Mouse (Mus musculus) left cerebral cortex, adult 2 months (tissue): Measurements from ENCODE around the gene Slc35a5. TPM values are rescaled to one million over a fixed set of nuclear protein-coding genes. Genes with fewer than 3 reads are reported as not detected.

Experiments
- DNase-seq, 2 experiments: peaks; one replicate each; pipeline ENCODE4 v3.0.0; 2021 to 2022; ENCODE audit warnings: low spot score in 2 of 2, mixed read lengths in 1 of 2; ENCODE audit errors: extremely low spot score in 1 of 2
- H3K27ac ChIP-seq: fragments of 200-600 bp; 2 replicates; pipeline ENCODE4 v1.8.1; 2022
- H3K4me3 ChIP-seq: fragments of 200-600 bp; 2 replicates; pipeline ENCODE4 v1.8.1; 2022
- CTCF ChIP-seq: fragments of 200-600 bp; IDR thresholded peaks from 2 replicates; pipeline ENCODE4 v1.8.1; 2022; ENCODE audit warnings: antibody characterized with exemption, mild to moderate bottlenecking, moderate library complexity
- intact Hi-C: fragments of 180-260 bp; cut with DNase I; formaldehyde crosslinking; loops from one replicate; pipeline ENCODE4 v1.15.1; 2025
- long read RNA-seq, 2 experiments: library from polyadenylated mRNA; stranded (forward); transcript quantifications; one replicate each; pipeline ENCODE4 v2.0.0; 2021; ENCODE audit warnings: borderline mapping rate in 2 of 2
- total RNA-seq, 2 experiments: library from RNA; stranded (reverse); gene quantifications; 2 replicates each; pipeline ENCODE4 v1.2.3; 2021

Slc35a5 gene
- 10 to 100 TPM; 43.7 to 51.8 TPM for total RNA-seq
- long read RNA-seq, experiment 1, full-length matches to known transcripts, result 56 of 69 reads
- long read RNA-seq, experiment 1, partial matches to known transcripts, result 0 of 69 reads
- long read RNA-seq, experiment 1, other reads (novel, unspliced or antisense), result 13 of 69 reads
- long read RNA-seq, experiment 2, full-length matches to known transcripts, result 30 of 35 reads
- long read RNA-seq, experiment 2, partial matches to known transcripts, result 1 of 35 reads
- long read RNA-seq, experiment 2, other reads (novel, unspliced or antisense), result 4 of 35 reads

DNA sequence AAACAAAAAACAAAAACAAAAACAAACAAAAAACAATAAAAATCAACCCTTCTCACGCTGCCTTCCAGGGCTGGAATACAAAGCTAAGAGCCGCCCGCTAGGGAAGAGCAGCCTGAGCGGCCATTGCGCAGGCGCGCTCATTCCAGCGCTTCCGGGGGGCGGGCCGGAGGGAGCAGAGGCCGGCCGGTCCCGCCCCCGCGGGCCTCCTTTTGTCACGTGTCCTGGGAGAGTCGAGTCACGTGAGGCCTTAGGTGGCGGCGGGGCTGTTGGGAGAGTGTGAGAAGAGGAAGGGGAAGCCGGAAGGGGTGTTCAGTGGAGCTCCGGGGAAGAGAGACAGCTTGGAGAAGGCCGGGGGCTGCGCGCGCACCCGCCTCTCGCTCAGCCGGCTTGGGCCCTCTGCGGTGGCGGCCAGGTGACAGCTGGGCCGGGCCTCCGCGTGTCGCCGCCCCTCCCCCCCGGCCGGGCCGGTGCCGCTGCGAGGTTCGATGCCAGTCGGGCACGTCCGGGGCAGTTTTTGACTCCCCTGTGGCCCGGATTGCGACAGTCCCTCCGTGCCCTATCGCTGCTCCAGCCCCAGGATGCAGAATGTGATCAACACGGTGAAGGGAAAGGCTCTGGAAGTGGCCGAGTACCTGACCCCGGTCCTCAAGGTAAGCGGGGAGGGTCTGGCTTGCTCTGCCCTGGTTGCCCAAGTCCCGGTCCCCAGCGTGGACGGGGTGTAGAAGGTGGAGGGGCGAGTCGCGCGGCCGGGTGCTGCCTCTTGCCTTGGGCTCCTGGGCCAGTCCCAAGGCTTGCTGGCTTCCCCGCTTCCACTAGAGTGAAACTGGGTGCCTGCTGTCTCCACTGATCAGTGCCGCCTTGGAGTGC is at the start of gene Slc35a5, which contains the start of gene Atg3:
Slc35a5 (minus strand) TSS at position 185 of the 867 bp plus-strand sequence.
Atg3 (plus strand) TSS at position 264 of the 867 bp plus-strand sequence.
- intact Hi-C loops, result no loop called here
- DNase-seq, result peak; percentile 93 to 95
- Histone ChIP-seq H3K4me3 (peak within 1 kb of the TSS; percentile 92), H3K27ac (peak within 1 kb of the TSS; percentile 96)
- no peak; the same call in 1 of the 2 replicates for TF ChIP-seq CTCF

DNA sequence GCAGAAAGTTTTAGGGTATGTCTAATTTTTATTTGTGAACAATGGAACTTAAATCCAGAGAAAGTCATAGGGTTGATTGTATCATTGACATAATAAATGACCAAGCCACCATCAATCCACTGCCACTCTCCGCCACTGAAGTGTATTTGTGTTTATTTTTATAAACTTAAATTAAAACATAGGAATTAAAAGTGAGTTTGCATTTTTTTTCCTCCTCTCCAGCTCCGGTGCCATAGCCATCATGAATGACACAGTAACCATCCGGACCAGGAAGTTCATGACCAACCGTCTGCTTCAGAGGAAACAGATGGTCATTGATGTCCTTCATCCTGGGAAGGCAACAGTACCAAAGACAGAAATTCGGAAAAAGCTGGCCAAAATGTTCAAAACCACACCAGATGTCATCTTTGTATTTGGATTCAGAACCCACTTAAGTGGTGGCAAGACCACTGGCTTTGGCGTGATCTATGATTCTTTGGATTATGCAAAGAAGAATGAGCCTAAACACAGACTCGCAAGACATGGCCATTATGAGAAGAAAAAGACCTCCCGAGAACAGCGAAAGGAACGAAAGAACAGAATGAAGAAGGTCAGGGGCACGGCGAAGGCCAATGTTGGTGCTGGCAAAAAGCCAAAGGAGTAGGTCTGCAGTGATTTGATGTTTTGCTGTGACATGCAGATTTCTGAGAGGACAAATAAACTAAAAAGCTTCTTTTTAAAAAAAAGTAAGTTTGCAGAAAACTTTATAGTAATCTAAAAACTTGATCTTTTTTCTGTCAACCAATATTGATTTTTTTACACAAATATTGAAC is 46.6 kb upstream of the Slc35a5 start:
- Histone ChIP-seq H3K4me3 (no peak overlapping the region), H3K27ac (no peak overlapping the region)
- TF ChIP-seq CTCF, result no peak
- no peak for DNase-seq
- intact Hi-C loops, result no loop called here

DNA sequence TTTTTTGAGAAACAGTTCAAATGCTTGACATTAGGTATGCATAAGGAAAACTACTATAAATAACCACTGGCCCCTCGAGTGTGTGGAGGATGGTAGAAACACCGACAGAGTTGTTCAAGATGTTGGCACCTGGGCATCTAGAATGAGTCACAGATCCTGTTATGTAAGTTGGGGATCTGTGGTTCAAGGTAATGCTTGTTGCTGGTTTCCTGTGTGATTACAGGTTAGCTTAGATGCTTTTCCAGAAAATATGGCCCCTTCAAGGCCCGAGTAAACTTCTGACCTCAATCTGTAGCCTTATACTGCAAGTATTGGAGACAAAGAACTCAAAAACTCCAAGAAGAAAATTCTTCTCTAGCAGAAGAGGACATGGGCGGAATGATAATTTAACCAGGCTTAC is 45.9 kb upstream of the Slc35a5 start:
- Histone ChIP-seq H3K4me3 (no peak overlapping the region), H3K27ac (no peak overlapping the region)
- DNase-seq, result no peak
- intact Hi-C loops, result no loop called here
- TF ChIP-seq CTCF, result no peak

DNA sequence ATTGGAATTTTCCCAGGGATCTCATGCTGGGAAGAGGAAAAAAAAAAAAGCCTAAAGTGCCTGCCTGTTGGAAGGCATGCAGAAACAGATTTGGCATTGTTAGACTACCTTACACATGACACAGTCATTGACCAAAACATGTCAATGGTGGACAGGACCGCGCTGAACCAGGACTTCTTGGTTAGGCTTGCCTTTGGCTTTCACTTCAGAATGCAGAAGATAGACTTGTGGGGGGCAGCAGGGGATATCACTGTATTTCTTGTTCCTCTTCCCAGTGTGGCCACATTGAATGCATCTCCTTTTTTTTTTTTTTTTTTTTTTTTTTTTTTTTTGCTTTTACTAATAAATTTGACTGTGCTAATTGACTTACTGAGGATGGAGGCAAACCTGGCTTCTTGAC is 42.9 kb upstream of the Slc35a5 start:
- intact Hi-C loops, result no loop called here
- DNase-seq, result no peak
- Histone ChIP-seq H3K27ac (no peak overlapping the region), H3K4me3 (no peak overlapping the region)
- no peak for TF ChIP-seq CTCF

DNA sequence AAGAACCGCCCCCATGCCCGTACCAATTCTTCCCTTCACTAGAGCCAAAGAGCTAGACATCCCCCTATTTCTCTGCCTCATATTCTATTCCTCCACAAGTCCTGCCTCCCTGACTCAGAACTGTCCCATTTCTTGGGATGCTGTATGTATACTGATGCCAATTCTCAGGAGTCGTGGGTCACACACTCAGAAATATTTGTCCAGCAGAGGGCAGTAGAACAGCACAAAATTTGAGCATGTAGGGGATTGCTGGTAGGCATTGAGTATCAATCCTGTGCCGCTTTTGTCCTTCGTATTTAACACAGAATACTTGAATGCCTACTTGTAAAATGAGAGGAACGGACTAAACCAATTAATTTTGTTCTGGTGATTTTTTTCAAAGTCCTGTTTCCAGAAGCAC is 38.3 kb upstream of the Slc35a5 start:
- peak; percentile 52 to 61 for DNase-seq
- peak; percentile 69 for TF ChIP-seq CTCF
- no peak overlapping the region for H3K27ac ChIP-seq
- intact Hi-C loops, result loop anchor here (1.0 to 5.0 kb wide), 4 partner anchors 216 to 480 kb away; no protein-coding TSS in a partner anchor
- no peak overlapping the region for H3K4me3 ChIP-seq

DNA sequence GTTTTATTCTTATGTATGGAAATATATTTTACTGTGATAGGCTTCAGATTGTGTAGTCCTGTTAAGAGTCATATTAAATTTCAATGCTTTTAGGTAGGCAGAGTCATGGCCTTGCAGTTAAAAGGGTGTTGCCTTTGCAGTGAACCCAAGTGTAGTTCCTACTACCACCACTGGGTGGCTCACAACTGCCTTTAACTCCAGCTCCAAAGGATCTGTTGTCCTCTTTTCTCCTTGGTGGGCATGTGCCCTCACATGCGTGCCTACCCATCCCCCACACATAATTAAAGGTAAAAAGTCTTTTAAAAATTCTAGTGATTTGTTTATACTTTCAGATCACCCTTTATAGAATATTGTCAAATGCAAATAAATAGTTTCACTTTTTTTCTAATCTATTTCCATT is 34.1 kb upstream of the Slc35a5 start:
- peak; percentile 98 for TF ChIP-seq CTCF
- H3K4me3 ChIP-seq, result no peak overlapping the region
- no peak overlapping the region for H3K27ac ChIP-seq
- intact Hi-C loops, result no loop called here
- DNase-seq, result peak; percentile 71 to 77

DNA sequence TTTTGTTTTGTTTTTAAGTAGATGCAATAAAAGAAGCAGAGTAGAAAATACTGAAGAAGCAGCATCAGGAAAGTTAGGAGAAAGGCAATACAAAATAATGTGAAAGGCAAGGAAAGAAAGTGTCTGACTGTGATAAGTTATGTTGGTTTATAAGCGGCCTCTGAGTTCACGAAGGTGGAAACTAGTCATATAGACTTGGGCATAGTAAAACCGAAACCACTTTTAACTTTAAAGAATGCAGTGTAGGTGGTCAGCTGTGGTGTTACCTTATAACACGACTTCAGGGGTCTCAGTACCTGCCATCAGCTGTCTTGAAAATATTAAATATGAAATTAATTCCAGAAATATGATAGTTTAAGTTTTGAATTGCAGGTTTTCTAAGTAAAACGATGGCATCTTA is 23.3 kb upstream of the Slc35a5 start:
- TF ChIP-seq CTCF, result no peak
- intact Hi-C loops, result no loop called here
- DNase-seq, result no peak
- H3K4me3 ChIP-seq, result no peak overlapping the region
- no peak overlapping the region for H3K27ac ChIP-seq

DNA sequence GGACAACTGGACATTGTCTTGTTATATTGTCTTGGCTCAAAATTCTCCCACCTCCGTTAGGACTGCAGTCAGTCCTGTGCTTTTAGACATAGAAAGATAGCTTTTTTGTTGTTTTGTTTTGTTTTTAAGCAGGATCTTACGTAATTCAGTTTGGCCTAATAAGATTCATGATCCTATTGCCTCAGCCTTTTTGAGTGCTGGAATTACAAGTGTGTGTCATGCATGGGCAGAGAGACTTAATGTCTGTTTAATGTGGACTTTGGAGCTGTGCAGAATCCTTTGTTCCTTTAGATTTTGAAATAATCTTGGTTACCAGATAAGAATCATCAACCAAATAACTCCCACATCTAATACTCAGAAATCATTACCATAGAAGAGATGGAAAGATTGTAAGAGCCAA is 20.0 kb upstream of the Slc35a5 start:
- no peak for DNase-seq
- Histone ChIP-seq H3K27ac (no peak overlapping the region), H3K4me3 (no peak overlapping the region)
- intact Hi-C loops, result no loop called here
- no peak for TF ChIP-seq CTCF

DNA sequence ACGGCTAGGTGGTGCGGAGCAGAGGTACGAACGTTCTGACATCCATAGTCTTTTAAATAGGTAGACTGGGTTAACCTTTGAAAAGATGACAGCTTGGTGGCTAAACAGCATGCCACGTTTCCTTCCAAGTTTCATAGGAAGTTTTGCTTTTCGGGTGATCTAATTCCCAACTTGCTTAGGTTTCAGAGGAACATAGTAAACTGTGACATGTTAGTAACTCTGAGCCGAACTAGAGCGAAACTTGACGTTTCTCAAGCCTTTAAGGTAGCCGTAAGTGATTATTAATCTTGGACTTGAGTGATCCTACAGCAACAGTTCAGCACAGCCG is 847 bp upstream of the Slc35a5 start:
- peak overlapping the region; percentile 96 for H3K27ac ChIP-seq
- TF ChIP-seq CTCF, result no peak
- peak overlapping the region; percentile 92 for H3K4me3 ChIP-seq
- intact Hi-C loops, result no loop called here
- DNase-seq, result no peak

DNA sequence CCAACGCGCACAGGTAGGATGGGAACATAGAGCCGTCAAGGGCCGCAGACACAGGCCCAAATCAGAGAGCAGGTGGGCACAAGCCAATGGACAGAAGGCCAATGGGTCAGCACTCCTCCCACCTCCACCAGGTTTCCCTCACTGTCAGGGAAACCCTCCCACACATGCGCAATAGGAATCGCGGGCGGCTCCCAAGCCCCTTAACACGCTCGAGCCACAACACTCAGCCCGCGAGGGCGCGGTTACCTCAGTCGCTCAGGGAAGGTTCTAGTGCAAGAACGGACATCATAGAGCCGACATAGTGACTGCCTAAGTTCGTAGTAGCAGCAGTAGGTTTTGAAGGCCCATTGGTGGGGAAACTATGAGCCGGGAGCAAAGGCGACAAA is 377 bp downstream of the Slc35a5 start:
- Histone ChIP-seq H3K27ac (peak overlapping the region; percentile 96), H3K4me3 (peak overlapping the region; percentile 92)
- TF ChIP-seq CTCF, result no peak
- intact Hi-C loops, result no loop called here
- peak; percentile 57 to 61 for DNase-seq

DNA sequence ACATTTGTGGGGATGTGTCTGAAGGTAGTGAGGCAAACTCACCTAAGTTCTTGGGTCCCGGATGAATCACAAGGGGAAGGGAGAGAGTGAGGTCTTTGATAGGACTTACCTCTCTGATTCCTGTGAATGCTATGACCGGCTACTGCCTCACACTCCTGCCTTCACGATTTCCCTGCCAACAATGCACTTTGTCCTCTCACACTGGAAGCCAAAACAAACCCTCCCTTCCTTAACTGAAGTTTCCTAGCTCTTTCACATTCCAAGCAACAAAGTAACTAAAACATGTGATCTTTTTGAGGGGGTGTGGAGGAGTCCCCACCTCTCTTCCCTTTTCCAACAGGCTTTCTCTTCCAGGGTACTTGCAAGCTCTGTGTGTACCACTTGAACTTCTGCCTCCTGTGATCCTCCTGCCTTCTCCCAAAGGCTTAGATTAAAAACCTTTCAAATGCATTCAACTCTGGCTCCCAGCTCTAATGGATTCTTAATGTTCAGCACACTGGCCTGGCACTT is 3.7 kb downstream of the Slc35a5 start:
- DNase-seq, result no peak
- no peak for TF ChIP-seq CTCF
- intact Hi-C loops, result no loop called here
- no peak overlapping the region for H3K4me3 ChIP-seq
- H3K27ac ChIP-seq, result no peak overlapping the region
